Mouse (Mus musculus): ENCODE measurements around the gene Exosc1.
"Not testable (repeated sequence)": the region's sequence is repeated elsewhere in the genome, so short reads cannot be mapped to it uniquely, and the experiment has no call there.

The Exosc1 gene

DNA sequence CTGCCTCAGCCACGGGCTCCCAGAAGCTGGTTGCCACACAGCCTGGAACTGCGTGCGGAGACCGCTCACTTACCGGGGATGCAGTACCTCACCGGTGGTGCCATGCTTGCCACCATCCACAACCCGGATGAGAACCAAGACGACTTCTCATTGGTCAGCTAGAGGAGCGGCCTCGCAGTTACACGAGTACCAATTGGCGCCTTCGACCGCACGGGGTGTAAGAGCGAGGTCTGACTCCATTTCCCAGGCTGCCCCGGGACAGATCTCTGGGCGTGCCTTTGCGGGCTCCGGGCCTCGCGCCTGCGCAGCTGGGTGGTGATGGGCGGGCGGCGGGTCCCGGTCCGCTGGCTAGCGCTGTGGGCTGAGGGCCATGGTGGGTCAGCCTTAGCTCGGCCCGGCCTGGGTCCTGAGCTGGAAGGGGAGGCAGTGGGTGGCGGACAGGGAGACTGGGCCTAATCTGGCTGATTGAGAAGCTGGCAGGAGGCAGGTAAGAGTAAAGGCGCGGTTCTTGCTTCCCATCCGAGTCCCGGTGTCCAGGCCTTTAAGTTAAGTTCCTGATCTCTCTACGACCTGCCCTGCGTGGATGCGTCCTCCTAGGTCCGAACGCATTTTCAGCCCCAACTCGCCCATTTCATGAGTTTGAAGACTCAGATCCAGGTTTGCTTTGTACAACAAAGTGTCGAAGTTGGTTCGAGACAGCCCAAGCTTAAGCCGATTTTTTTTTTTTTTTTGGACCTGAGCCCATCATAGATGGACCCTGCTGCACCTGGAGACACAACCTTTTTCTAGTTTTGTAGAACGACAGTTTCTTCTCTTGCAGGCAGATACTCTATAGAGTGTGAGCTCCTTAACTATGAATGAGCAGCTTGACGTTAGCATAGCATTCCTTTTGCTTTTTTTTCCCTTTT lies at the start of gene Exosc1, which contains the start of gene Zdhhc16:
TSS of gene Exosc1 (minus strand) at position 245 of the 908 bp plus-strand sequence.
TSS of gene Zdhhc16 (plus strand) at position 302 of the 908 bp plus-strand sequence.
- peak; percentile 98 to 99 for DNase-seq

- peak in 1 of 2 experiments; percentile 18 for DNase-seq
Measured at GRCm38 (mm10) chr19:41982791-41983150, 49.5 kb upstream of the Exosc1 start.

GRCm38 (mm10) chr19:41981931-41982790 lies 48.9 kb upstream of the Exosc1 start:
- peak; percentile 70 to 72 for DNase-seq

DNA sequence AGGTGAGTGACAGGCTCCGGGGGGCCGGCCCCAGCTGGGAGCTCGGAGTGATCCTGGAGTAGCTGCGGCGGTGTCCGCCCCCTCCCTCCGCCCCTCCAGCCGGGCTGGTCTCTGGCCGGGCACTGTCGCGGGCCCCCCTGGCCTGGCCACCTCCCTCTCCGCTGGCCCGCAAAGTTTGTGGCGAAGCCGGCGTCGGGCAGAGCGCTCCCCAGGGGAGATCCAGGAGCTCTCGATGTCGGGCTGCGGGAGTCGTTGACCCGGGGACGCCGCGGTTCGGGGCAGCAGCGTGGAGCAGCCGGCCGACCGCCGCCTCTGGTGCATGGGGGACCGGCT lies 48.3 kb upstream of the Exosc1 start, which contains the start of gene Ubtd1:
TSS of gene Ubtd1 (plus strand) at position 169 of the 333 bp plus-strand sequence.
- DNase-seq: no peak

DNA sequence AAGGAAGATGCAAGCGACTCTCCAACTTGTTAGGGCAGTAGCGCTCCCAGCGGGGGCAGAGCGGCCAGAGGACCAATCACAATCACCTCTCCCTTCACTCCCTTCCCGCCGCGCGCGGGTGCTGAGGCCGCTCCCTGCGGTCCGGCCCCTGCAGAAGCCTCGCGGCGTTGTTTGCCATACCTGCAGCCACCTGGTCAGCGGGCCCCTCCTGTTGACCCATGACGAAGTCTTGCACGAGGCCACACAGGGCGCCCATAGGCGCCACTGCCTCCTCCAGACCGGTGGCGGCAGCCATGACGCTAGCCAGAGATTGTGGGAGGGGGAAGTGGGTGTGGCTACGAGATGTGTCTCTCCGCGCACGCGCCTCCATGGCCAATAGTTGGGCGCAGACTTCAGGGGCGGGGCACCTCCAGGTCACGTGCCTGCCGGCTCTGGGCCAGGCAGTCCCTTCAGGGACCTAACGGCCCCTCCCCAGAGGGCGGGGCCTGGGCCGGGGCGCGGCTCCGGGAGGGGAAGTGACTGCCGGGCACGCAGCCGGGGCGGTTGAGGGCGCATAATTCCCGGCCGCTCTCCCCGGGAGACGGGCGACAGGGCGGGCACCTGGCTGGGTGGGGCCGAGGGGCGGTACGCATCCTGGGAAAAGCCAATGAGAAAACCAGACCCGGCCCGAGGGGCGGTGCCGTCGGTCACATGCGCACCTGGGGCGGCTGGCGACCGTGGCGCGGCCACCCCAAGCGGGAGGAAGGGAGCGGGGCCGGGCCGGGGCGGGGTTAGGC lies 47.8 kb upstream of the Exosc1 start, which contains the start of gene Mms19:
TSS of gene Mms19 (minus strand) at position 339 of the 776 bp plus-strand sequence.
- peak; percentile 99 for DNase-seq

DNA sequence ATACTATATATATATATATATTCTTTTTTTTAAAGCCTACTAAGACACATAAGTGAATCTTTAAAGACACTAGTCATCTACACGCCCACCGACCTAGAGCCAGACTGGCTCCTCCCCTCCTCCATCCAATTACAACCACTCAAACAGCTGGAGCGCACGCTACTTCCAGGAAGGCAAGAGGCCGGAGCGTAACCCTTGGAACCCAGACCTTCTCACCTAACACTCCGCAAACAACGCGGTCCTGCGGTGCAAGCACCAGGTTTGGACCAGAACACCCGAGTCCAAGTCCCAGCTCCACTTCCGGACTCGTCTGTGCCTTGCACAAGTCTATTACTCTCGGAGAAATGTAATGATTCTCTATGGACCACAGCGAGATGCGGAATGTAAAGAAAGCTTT lies 47.2 kb upstream of the Exosc1 start:
- DNase-seq: peak in 1 of 2 experiments; percentile 47

GRCm38 (mm10) chr19:41973891-41974794 lies 40.9 kb upstream of the Exosc1 start:
- no peak for DNase-seq

GRCm38 (mm10) chr19:41969618-41970017 lies 36.4 kb upstream of the Exosc1 start:
- no peak for DNase-seq

- no peak for DNase-seq
Measured at GRCm38 (mm10) chr19:41953574-41953973, 20.4 kb upstream of the Exosc1 start.

GRCm38 (mm10) chr19:41952287-41952686 lies 19.1 kb upstream of the Exosc1 start:
- peak in 1 of 2 experiments; percentile 12 for DNase-seq

GRCm38 (mm10) chr19:41943841-41944240 lies 10.6 kb upstream of the Exosc1 start:
- DNase-seq: no peak

- no peak for DNase-seq
Measured at GRCm38 (mm10) chr19:41938539-41938938, 5.3 kb upstream of the Exosc1 start.

- DNase-seq: no peak
Measured at GRCm38 (mm10) chr19:41935921-41936320, 2.7 kb upstream of the Exosc1 start.

DNA sequence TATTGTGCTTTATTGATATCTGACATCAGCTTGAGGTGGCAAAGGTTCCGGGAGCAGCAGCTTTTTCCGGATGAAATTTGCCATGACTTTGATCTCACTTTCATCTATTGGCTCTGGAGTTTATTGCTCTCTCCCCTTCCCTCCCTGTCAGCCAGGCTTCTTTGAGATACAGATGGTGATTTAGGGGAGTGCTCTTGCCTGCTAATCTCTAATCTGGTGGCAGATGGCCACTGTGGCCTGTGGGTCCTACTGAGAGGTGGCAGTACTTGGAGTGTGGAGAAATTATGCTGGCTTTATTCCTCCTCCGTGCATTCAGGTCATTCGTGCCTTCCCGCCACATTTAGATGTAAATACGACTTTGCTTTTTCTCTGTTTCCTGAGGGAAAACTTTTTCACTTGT lies 901 bp upstream of the Exosc1 start:
- DNase-seq: no peak

GRCm38 (mm10) chr19:41932686-41933085 lies 537 bp downstream of the Exosc1 start:
- DNase-seq: no peak

- no peak for DNase-seq
Measured at GRCm38 (mm10) chr19:41920412-41921067, 12.7 kb downstream of the Exosc1 start.

DNA sequence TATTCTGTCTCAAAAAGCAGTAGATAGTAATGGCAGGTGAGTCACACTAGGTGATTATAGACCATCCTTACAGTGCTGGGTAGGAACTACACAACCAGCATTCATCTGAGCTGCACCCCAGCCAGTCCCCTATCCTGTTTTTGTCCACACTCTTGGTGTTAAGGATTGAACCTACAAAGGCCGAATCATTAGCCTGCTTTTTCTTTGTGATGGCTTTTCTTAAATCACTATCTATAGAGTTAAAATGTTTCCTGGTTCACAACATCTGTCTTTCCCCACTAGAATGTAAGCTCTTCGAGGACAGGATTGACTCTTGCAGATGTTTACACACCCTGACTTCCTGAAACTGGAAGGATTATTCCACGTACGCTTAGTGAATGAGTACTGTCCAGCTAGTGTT lies 13.8 kb downstream of the Exosc1 start:
- DNase-seq: no peak

GRCm38 (mm10) chr19:41916853-41917252 lies 16.4 kb downstream of the Exosc1 start:
- no peak for DNase-seq

DNA sequence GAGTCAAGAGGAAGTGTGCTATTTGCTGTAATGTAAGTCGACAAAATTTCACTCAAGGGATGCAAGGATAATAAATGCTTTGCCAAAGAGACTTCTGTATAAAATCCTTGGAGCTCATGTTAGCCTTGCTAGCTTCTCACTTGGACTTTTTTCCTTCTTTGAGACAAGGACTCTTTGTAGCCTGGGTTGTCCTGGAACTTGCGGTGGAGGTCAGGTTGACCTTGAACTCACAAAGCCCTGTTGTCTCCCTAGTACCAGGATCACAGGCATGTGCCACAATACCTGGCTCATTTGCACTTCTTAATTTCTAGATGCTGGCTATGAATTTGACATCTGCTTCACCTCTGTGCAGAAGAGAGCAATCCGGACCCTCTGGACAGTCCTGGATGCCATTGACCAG lies 17.9 kb downstream of the Exosc1 start:
- DNase-seq: no peak

GRCm38 (mm10) chr19:41914592-41914882 lies 18.7 kb downstream of the Exosc1 start:
- DNase-seq: not testable (repeated sequence)

Measured in lung, postnatal 4 days (tissue).